Mouse (Mus musculus) regulatory T cell (primary cell): ENCODE results near the gene Socs2.

ENCODE experiments used
- in situ Hi-C: fragments of 300-600 bp; cut with MboI, MseI; formaldehyde crosslinking; loops from one replicate; pipeline ENCODE4 v1.15.1; 2025; ENCODE audit warnings: high pct_unique_total_duplicates

Socs2 gene

GRCm38 (mm10) chr10:95354047-95354446, 62.9 kb downstream of the Socs2 start:
- in situ Hi-C loops = no loop called here

GRCm38 (mm10) chr10:95348457-95348856, 68.5 kb downstream of the Socs2 start:
- in situ Hi-C loops = no loop called here

GRCm38 (mm10) chr10:95347776-95348175, 69.2 kb downstream of the Socs2 start:
- in situ Hi-C loops = no loop called here

GRCm38 (mm10) chr10:95342833-95343590, 74.0 kb downstream of the Socs2 start:
- in situ Hi-C loops = no loop called here

- in situ Hi-C loops = no loop called here
Measured at GRCm38 (mm10) chr10:95340676-95341075, 76.3 kb downstream of the Socs2 start.

GRCm38 (mm10) chr10:95337589-95337988, 79.4 kb downstream of the Socs2 start:
- in situ Hi-C loops = no loop called here

GRCm38 (mm10) chr10:95336781-95337544, 80.0 kb downstream of the Socs2 start:
- in situ Hi-C loops = no loop called here
